Mouse (Mus musculus) heart, adult 9 months (tissue): ENCODE measurements around the gene Fam89b.

Experiments
- DNase-seq, 2 experiments: peaks; one replicate each; pipeline ENCODE4 v3.0.0; 2022; ENCODE audit warnings: low spot score in 2 of 2

The Fam89b gene

DNA sequence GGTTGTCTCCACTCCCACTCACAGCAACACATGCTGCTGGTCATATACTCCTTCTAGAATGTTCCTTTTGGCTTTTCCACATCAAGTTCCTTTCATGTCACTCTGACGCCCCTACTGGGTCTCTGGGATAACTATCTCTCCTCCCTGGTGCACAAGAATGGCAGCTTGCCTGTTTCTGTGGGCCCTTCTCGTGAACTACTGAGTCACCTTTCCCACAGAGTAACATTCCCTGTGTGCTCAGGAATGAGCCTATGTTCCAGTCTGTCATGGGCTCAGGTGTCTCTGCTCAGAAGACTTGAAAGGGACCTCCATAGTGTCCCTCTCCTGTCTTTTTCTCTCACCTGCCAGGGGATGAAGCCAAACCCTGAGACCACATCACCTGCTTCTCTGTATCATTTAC, 10.0 kb upstream of the Fam89b start:
- DNase-seq, result no peak

GRCm38 (mm10) chr19:5734325-5734724, 4.9 kb upstream of the Fam89b start:
- DNase-seq, result no peak

DNA sequence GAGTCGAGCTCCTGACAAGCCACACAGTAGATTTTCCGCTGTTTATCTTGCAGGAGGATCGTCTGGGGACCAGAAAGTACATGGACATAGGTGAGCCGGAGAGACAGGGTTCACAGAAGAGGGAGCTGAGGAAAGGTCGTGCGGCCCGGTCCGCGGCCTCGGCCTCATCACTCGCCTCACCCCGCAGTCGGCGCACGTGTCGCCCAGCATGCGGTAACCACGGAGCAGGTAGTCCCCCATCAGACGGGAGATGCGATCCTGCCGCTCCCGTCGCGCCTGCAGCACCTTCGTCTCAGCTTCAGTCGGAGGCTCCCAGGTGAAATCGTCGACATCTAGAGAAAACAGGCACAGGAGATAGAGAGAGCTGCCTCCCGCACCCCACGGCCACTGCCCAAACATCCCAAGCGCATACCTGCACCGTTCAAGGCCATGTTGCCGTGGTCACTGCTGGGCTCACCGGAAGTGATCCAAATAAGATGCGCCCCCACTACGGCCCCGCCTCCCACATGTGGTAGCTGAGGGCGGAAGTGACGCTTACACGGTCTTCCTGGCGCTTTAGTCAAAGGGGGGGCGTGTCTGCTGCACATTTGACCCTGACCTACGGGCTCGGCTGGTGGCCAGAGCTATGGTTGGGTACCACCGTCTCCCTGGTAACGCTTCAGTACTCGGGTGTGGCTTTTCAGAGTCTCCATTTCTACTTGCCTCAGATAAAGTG, 2.0 kb upstream of the Fam89b start:
- peak; percentile 87 to 92 for DNase-seq

GRCm38 (mm10) chr19:5730314-5731186, 1.1 kb upstream of the Fam89b start:
- DNase-seq, result no peak

- peak; percentile 60 to 63 for DNase-seq
Measured at GRCm38 (mm10) chr19:5728631-5729443, 616 bp downstream of the Fam89b start.

DNA sequence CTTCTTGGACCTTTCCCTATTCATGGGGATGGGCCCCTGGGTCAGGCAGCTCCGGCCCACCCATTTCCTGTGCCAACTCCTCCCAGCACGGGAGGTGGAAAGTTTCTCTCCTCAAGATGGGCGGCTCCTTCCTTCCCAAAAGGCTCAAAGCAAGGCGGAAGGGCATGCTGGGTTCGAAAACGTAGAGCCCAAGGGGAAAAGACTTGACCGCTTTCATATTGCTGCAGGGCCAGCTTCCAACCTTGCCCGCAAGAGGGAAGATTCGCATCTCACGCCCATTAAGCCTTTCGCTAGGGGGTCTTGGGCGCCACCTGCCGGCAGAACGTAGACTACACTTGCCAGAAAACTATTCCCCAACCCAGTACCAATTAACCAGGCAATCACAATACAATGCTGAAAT, 1.8 kb downstream of the Fam89b start:
- DNase-seq, result peak; percentile 88 to 91

- DNase-seq, result peak in 1 of 2 experiments; percentile 41
Measured at GRCm38 (mm10) chr19:5726961-5727578, 2.4 kb downstream of the Fam89b start.

GRCm38 (mm10) chr19:5725767-5726515, 3.5 kb downstream of the Fam89b start, which contains the start of gene Ehbp1l1:
Gene Ehbp1l1, minus strand, starts transcription at chr19:5726317.
- DNase-seq, result peak; percentile 75 to 77

- DNase-seq, result peak; percentile 84 to 89
Measured at GRCm38 (mm10) chr19:5725029-5725707, 4.3 kb downstream of the Fam89b start.

- DNase-seq, result peak; percentile 92 to 93
Measured at GRCm38 (mm10) chr19:5724549-5724941, 4.9 kb downstream of the Fam89b start.

DNA sequence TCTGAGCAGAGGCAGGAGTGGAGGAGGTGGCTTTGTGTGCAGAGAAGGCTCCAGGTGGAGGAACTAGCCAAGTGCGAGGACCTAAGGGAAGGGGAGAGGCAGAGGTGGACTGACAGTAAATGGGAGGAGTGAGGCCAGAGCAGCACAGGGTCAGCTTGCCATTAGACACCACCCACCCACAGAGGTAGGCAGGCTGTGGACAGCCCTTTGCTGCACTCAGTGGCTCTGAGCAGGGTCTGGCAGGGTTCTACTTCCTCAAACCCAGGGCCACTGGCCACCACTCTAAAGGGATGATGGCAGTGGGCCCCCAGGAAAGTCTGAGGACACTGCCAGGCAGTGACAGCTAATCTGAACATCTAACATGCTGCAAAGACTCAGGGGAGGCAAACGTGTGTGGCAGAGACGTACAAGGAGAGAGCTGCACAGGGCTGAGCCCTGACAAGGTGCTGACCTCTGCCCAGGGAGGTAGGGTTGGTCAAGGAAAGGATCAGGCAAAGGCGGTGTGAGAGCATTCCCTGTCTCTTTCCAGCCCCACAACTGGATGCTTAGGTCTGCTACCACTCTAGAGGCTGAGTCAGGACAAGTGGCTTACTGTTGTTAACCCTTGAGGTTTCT, 5.4 kb downstream of the Fam89b start:
- DNase-seq, result no peak

DNA sequence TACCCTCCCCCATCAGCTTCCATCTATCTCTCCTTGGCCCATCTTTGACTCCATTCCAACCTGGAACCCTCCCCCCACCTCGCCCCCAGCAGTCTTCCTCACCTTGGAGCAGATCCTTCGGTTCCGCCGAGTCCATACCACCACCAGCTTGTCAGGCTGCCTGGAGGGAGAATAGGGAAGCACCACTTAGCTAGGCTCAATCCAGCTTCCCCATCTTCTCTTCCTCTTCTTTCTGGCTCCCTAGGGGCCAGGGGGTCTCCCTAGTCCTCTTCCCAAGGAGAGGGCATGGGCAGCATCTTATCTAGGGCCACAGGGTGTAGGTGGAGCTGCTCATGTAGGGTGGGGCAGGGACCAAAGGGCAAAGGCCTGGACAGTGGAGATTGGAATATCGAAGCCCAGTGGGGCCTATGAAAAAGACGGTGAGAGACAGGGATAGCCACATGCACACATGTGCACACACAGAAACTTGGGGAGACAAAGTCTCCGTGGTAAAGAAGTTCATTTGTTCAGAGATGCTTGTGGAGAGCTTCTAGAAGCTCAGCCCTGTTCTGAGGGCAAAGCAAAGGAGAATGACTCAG, 6.5 kb downstream of the Fam89b start:
- DNase-seq, result no peak

GRCm38 (mm10) chr19:5721233-5721632, 8.2 kb downstream of the Fam89b start:
- no peak for DNase-seq

DNA sequence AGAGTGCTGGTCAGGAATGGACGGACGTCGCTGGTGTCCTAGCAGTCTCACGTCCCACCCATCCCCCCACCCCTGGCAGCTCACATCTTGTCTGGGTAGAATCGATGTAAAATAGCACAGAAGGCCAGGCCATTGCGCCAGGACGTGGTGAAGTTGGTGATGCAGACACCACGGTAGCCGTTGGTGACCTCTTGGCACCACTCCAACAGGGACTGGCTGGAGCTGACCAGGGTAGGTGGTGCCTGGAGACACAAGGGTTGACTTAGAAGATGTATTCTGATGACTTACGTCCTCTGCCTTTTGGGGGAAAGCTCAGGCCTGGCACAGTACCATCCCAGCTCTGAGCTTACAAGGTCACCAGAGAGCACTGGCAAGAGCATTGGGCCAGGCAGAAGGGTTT, 12.5 kb downstream of the Fam89b start:
- DNase-seq, result no peak

DNA sequence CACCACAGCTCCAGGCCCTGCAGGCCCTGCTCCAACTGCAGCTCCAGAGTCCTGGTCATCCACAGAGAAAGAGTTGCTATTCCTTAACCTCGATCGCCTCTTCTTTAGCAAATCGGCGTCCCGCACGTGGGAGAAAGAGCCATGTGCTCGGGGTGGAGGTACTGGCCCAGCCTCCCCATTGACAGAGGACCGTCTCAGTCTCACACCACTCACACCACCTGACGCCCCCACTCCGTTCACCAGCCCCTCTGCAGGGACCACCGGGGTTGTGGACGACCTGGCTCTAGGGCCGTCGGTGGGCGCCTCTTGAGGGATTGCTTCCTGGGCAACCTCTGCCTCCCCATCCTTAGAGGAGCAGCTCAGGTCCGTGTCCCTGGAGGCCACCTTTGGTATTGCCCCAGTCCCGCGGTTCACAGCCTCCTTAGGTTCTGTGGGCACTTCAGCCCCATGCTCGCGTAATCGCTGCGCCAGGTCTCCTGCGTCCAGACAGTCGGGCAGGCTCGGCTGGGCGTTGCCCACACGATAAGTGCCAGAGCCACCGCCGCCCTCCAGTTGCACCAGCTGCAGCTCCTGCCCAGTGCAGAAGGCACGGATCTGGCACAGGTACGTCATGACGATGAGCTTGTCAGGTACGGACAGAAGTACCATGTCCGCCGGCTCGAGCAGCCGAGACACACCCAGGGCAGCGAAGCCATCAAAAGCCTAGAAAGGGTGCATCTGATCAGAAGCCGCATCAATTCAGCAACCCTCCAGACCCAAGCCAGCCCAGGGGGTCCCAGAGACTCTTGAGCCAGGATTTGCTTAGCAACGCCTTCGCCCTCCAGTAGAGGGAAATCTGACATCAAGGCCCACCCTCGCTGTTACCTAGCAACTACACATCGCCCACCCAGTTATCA, 13.4 kb downstream of the Fam89b start:
- no peak for DNase-seq

DNA sequence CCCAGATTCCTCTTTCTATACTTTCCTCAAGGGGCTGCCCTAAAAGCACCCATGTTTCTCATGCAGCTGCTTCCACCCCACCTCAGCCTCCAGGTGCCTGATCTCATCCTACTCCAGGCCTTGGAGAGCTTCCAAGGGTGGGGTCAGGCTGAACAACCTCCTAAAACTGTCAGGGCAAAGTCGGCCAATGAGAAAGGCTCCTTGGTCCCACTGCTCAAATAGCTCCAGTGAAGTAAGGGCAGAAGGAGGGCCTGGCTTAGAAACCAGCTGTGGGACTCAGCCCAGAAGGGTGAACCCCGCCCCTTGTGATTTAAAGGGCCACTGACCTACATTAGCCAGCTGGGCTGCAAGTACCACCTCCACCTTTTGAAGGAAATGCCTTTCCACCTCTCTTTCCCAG, 15.7 kb downstream of the Fam89b start:
- DNase-seq, result peak; percentile 83

DNA sequence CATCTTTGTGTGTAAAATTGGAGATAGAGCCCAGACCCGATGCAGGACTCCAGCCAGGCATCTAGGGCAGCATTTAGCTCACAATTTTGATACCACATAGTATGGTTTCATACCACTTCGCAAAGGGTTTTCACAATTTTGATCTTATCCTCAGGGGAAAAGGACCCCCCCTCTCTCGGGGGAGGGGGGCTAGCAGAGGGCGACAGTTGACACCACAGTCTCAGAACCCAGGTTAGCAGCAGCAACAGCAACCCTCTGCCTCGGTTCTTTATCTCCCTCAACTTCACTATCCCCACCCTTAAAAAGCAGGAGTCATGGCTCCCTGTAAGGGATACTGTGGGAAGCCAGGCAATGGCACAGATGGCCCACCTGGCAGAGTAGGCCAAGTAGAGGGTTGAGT, 16.2 kb downstream of the Fam89b start:
- no peak for DNase-seq

DNA sequence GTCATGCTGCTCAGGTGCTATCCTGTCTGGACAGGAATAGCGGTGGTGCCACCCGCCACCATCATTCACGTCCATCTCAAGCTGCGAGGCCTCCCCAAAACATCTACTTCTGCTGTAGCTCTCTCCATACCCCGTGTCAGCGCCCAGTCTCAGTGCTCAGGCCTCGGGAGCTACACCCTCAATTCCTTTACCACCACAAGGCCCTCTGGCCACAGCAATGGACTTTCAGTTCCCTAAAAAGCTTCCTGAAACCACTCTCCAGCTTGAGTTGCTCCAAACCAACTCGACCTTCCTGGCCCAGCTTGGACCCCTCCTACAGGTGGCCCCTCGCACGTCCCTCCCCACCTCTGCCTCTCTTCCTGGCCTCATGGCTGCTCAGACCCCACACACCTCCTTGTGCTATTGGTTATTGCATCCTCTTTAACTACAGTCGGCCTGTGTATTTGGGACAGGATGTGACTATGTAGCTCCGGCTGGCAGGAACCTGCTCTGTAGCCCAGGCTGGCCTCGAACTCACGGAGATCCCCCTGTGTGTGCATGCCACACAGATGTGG, 17.5 kb downstream of the Fam89b start:
- peak in 1 of 2 experiments; percentile 47 for DNase-seq
